Mouse (Mus musculus) liver, embryonic 14.5 days (tissue): ENCODE data around the gene Ddx25.

Source experiments
- CTCF ChIP-seq: IDR thresholded peaks from 2 replicates; pipeline ENCODE4 v1.5.1; 2016; ENCODE audit warnings: antibody characterized with exemption, low read depth, control low read depth
- EP300 ChIP-seq: IDR thresholded peaks from 2 replicates; pipeline ENCODE4 v1.6.1; 2016; ENCODE audit warnings: antibody characterized with exemption, low read depth

GRCm38 (mm10) chr9:35556494-35557102, 1.7 kb downstream of the Ddx25 start:
- TF ChIP-seq CTCF (no peak), EP300 (no peak)
